Mouse (Mus musculus): ENCODE measurements at regions not wholly inside any gene's neighbourhood (a gene's known extent, or its start where the extent isn't known, plus 50 kb on each side); places are given as distances from the start of the nearest gene placed in this dataset.

DNA sequence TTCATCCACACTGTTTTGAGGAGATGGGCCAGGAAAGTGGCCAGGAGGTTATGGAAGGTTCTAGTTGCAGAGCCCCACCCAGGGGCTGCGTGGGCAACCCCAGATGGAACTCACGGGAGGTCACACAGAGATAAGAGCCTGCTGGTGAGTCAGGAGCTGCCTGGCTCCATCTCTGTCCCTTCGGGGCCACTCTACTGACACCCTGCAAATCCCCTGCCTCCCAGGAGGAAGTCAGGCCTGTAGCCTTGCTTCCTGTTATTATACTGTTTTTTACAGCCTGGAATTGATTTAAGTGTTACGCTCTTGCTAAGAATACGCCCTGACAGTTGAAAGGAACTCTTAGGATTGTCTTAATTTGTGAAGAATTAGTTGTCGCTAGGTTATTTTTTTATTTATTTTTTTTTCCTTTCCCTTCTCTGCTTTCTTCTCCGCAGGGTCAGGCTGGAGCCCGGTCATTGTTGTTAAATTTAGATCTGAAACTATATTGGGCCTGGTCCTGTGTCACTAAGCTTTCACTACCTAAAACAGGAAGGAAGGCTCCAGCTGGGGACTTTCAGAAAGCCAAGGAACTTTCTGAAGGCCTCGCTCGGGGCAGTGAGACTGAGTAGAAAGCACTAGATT lies 497.9 kb downstream of the Med13l start:
- DNase-seq (ENCODE audit: low read depth, low spot score) = no peak

DNA sequence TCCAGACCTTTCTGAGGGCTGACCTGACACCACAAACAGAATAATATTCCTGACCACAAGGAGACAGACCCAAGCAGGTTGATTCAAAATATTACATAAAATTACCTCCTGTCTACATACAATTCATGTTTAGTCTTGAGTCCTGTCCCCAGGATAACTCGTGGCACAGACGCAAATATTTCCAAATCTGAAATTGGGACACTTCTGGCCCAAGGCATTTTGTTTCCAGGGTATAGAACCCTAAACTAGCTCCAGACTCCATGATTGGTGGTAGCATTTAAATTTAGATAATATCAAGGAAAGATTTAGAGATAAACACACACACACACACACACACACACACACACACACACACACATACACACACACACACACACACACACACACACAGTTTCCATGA lies 498.7 kb downstream of the Med13l start:
- DNase-seq (ENCODE audit: low read depth, low spot score) = no peak

DNA sequence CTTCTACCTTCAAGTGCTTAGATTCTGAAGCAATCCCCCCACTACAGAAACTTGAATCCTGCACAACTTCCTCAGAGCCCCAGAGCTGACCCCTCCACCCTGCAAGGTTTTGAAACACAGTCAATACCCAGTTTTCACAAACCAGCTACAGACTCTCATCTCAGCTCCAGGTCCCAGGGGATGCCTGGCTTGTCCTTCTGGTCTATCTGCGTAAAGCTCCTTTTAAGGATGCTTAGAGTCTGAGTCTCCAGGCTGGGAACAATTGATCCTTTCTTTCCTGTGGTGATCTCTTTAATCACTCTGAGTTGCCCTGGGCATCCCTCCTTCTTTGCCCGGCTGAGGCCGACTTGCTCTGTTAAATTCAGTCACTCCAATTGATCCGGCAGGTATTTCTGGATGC lies 500.4 kb downstream of the Med13l start:
- DNase-seq (ENCODE audit: low read depth, low spot score) = no peak

DNA sequence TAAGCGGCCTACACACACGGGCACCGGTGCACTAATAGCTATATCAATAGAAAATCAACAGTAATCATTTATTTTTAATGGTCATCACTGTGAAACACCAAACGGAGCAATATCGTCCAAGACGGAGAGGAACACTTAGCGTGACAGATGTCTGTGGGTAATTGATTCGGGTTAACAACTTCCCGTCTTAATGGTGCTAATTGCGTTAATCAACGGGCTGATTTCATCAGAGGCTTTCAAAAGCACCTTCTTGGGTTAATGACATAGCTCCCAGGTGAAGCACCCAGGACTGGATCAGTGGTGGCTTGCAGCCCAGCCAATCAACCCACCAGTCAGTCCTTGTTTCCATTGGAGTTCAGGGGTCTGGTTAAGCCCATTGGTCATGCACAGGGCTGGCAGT lies 502.0 kb downstream of the Med13l start:
- DNase-seq (ENCODE audit: low read depth, low spot score) = no peak

DNA sequence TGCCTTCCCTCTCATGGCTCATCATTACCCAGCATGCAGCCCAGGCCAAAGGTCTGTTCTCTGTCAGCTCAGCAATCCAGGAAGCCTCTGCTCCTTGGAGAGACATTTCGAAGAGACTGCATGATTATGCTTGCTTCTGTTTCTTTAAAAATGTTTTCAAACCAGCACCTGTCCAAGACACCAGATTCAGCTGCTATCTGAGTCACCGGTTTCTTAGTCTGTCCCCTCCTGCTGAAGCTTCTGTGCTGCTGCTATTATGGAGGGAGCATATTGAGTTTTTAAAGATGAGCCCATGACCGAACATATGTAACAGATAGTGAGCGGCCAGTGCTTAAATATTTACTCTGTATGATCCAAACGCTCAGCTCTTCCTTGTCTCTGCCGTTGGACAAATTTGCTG lies 506.2 kb downstream of the Med13l start:
- DNase-seq (ENCODE audit: low read depth, low spot score) = no peak

DNA sequence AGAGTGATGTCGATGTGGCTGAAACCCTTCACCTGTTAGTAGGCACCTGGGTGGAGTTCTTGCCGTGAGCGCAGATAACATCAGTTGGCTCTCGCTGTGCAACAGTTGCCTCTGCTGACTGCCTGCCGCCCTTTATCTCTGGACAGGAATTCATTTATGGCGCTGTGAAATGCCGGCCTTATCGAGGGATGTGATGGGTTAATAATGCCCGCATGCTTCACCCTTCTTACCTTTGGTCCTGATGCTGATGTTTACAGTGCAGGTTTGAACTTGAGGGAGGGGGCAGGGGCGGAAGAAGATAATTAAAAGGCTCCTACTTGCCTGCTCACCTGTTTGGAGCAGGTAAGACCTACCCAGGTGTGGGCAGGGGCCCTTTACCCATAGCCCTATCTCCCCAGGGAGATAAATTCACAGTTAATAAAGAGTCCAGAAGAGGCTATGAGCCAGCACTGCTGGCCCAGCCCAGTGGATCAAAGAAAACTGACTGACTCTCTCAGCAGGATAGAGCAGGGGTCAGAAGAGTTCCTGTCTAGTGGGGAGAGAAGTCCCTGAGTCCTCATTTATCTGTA lies 509.4 kb downstream of the Med13l start:
- DNase-seq (ENCODE audit: low read depth, low spot score) = no peak

DNA sequence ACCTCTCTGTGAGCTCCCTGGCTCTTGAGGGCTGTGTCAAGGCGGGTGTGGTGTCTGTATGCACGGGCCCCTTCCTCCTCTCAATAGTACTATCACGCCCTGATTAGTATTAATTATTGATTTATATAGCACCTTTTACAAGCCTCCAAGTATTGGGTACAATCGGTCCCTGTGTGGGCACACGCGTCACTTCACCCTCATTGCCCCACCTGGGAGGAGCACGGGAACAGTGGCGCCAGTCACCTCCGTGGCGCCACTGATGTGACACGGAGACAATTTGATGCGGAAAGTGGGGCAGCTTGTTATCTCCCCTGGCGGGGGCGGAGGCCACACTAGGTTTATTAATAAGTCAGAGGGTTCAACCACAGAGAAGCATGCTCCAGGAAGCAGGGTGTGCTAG lies 512.2 kb downstream of the Med13l start:
- DNase-seq (ENCODE audit: low read depth, low spot score) = no peak

DNA sequence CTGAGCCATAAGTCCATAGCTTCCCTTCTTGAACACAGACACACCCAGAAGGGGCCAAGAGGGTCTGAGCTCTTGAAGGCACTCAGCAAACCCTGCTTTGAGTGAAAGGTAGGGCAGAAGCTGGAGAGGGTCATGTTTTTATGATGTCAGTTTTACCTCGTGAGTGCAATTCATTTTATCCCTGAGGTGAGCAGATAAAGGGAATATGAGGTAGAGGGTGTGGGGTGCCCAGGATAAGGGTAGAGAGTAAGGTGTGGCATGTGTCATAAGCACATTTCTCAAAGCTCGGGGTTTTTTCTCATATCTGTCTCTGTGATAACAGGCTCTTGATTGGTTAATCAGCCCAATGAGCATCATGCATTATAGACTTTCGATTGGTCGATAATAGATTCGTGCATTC lies 520.3 kb downstream of the Med13l start:
- DNase-seq (ENCODE audit: low read depth, low spot score) = no peak

DNA sequence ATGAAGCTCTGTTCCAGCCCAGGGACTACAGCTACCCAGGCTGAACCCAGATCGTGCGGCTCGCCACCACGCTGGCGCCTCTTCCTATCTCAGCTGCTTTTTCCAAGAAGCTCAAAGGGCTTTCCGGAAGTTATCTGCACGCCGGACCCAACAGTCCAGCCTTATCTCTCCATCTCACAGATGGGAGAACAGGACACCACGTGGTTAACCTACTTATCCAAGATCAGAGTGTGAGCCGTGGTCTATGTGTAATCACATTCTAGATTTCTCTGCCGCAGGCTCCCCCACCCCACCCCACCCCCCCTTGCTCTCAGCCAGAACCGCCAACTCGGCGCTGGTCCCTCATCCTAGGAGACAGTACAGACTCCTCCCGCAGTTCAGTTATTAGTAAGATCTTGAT lies 522.4 kb downstream of the Med13l start:
- no peak for DNase-seq (ENCODE audit: low read depth, low spot score)

DNA sequence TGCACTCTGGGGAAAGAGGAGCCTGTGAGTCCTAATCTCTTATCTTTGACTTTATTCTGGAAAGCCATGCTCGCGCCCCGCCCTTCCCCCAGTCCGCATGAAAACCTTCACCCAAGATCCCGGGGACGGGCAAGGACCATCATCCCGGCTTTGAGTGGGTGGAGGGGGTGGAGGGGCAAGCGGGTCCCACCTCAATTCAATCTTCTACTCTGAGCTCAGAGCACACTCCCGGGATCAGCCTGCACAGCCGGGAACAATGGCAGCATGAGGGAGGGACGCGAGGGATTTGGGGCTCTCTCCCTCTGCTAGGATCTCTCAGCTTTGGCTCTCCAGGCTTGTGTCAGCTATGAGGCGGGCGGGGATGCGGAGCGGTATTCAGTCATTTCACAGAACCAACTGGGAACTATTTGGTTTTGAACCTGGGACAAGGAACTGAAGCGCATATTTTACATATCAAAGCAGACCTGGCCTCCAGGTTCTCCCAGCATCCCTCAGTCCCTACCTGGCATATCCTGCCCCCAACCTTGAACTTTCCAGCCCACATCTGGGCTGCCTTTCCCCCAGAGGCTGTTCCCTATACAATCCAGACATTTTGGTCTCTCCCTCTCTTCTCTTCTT lies 537.2 kb downstream of the Med13l start:
- DNase-seq (ENCODE audit: low read depth, low spot score) = no peak

DNA sequence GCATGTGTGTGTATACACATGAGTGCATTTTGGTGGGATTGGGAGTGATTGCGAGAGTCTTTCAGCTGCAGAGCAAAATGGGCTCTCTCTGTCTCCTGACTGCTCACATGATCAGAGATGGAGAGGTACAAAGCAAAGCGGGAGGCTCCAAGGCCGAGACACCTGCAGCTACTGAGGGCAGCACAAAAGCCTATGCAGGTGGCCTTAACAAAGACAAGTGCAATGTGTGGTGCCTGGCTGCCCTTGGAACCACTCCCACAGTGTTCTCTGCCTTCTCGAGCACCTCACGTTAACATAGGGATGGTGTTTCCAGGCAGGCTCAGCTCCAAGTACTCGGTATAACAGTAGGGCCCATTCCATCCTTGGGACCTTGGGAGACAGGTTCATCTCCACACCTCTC lies 539.3 kb downstream of the Med13l start:
- no peak for DNase-seq (ENCODE audit: low read depth, low spot score)

DNA sequence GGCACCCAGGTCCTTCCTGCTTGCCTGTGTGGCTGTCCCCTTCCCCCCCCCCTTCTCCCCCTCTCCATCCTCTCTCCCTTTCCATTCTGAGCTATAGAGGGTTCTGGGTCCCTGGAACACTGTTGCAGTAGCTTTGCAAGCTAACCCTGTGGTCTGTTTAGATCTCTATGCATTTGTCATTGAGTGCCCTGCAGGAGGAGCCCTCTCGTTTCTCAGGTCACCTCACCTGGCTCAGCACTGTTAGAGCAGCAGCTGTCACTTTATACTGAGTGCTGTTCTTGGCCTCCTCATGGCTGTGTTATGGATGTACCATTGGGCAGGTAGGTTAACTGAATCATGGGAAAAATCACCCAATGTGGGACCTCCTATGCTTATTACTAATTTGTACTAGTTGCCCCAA lies 543.0 kb downstream of the Med13l start:
- no peak for DNase-seq (ENCODE audit: low read depth, low spot score)

DNA sequence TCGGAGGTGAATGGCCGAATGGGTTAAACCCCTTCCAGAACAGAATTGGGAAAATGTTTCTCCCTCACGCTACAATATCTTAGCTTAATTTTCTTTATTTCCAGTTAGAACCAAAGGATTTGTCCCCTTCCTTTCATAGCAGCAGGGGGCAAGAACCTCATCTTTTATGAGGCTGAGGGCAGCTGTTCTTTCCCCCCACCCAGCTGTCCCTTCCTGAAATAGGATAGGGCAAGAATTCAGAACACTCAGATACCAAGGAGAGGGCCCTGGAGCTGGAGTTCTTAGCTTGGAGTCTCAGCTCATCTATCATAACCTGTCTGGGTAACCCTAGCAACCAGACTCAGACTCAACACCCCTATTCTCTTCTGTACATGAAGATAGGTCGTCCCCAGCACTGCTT lies 547.4 kb downstream of the Med13l start:
- no peak for DNase-seq (ENCODE audit: low read depth, low spot score)

DNA sequence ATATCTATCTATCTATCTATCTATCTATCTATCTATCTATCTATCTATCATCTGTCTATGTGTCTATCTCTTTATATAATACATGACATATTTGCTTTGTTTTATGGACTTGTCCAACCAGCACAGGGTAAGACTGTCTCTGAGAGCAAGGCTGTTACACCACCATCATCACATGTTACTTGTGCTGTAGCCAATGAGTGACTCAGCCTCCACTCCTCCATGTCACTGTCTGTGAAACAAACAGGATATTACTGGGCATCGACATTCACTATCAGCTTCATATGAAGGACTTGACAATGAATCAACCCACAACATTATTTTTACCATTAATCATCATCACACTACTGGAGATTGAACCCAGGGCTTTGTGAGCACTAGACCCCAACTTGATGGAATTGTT lies 549.0 kb downstream of the Med13l start:
- DNase-seq (ENCODE audit: low read depth, low spot score) = no peak

DNA sequence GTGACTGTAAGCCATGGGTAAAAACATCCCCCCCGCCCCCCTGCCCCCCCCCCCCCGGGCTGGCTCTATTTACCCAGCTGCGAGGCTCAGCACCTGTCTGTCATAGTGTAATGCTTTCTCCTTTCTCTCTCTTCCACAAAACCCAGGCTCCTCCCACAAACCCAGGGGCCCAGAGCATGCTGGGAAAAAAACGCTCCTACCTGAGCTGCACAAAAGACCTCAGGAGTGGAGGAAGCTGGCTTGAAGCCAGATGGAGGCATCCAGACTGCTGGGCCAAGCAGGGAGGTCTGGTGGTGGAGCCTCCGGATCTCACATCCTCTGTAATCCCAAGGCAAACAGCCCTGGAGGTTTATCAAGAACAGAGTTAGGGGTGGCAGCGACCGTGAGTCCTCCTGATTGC lies 553.6 kb downstream of the Med13l start:
- DNase-seq (ENCODE audit: low read depth, low spot score) = no peak

DNA sequence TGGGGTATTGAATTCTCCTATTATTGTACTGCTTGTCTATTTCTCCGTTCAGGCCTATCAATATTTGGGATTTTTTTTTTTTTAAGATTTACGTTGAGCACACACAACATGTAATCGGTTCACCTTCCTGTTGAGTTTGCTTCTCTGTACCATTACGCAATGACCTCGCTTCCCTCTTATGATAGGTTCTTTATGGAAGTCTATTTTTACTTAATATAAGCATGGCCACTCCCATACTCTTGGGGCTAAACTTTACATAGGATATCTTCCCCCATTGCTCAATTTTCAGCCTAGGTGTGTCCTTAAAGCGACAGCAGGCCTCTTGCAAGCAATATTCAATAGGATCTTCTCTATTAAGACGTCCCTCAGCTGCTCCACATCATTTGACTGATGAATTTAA lies 544.7 kb upstream of the Tbx3 start:
- DNase-seq (ENCODE audit: low read depth, low spot score) = no peak

DNA sequence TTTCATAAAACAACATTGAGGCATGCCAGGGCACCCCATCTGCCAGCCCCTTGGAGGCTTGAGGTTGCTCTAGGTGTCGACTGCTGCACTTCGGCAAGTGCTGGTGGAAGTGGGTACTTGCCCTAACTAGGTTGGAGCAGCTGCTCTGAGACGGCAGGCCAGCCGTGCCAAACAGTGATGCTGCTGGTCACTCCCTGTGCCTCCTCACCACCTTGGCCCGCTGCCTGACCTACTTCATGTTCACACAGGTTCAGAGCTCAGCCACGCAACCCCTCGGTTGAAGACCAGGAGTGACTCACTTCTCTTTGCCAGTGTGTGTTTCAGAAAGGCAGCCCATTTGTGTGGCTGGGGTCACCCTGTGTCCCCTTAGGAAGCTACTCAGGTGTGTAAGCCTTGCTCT lies 540.3 kb upstream of the Tbx3 start:
- DNase-seq (ENCODE audit: low read depth, low spot score) = no peak

DNA sequence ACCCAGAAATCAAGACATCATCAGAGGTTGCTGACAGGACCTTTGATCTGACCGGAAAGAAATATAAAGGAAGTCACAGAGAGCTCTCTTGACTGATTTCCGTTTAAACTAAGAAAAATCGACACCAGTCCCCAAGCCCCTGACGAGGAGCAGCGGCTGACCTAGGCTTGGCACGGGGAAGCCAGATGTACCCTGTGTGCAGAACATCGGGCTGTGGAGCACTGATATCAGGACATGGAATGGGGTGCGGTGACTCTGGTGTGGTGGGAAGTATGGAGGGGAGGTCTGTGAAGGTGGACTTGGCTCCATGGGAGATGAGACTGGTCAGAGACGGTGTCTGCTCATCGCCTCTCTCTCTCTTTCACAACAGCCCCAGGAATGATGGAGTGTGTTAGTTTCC lies 539.0 kb upstream of the Tbx3 start:
- DNase-seq (ENCODE audit: low read depth, low spot score) = no peak

DNA sequence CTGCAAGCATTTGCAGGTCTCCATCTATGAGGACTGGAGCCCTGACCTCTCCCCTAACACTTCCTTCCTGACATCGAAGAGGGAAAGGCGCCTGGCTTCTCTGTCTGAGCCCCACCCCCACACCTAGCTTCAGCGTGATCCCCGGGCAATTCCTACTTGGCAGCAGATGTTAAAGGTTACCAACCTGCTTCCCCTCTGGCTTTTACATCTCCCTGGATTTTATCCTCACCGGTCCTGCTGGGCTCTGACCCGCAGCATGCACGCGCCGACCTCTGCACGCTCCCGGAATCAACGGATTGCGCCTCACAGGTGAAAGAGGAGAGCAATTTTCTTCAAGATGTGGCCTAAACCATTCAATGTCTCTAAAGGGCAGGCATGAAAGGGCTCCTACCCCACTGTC lies 537.1 kb upstream of the Tbx3 start:
- no peak for DNase-seq (ENCODE audit: low read depth, low spot score)

DNA sequence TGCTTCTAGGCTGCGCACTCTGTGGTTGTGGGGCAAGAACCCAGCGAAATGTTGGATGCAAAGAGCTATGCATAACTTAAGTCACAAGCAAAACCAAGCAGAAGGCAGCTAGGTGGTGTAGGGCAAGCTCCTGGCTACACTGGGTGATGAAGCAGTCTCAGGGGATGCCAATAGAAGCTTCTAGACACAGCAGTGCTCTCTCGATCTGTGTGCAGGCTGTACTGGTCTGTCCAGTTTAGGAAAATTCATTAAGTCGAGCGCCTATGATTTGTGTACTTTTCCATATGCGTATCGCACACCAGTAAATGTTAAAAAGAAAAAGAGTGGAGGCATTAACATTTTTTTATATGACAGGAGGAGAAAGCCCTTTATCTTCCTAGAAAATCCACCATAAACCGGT lies 533.6 kb upstream of the Tbx3 start:
- no peak for DNase-seq (ENCODE audit: low read depth, low spot score)

DNA sequence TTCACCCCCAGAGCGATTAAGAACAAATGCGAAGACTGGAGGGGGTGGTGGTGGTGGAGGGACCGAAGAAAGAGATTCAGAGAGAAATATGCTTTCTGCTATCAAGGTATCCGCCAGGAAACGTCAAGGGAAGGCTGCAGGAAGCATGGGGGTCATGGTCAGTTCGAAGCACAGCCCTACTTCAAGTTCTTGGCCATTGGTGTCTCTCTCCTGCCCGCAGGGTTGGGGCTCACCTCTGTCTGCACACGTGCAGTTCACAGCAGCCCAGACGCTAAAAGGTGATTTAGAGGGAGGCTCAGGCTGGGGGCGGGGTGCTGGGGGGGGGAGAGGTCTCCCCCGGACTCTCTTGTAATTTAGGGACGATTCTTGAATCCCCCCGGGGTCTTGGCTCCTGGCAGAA lies 533.1 kb upstream of the Tbx3 start:
- no peak for DNase-seq (ENCODE audit: low read depth, low spot score)

DNA sequence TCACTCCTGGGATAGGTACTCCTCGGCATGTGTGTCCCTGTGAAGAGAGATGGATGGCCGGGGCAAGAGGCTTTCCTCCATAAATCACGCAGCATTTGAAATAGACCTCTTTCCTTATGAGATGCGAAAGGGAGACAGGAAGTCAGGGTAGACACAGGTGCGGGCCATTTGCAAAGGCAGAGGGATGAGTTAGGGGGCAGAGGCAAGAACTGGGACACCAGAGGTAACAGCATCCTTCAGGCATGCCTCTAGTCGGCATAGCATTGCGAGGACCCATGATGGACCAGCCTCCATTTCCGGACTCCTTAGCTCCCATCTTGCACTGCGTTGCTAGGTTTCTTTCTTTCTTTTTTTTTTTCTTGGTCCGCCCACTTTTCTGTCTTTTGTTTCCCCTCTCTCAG lies 532.6 kb upstream of the Tbx3 start:
- DNase-seq (ENCODE audit: low read depth, low spot score) = no peak

DNA sequence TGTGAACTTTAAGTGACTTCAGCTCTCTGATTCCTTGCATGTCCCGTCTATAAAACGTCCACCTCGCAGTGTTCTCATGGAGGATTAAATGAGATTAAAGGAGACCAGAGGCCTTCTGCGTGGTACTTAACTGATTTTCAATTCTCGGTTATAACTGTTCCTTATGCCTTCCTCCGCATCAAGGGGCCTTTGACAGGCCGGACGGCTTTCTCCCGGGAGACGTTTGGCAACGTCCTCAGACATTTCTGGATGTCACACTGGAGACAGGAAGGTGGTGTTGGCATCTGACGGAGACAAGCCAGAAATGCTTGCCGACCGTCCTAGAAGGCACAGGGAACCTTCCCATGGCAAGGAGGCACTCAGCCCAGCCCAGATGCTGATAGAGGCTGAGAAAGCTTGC lies 532.2 kb upstream of the Tbx3 start:
- no peak for DNase-seq (ENCODE audit: low read depth, low spot score)

DNA sequence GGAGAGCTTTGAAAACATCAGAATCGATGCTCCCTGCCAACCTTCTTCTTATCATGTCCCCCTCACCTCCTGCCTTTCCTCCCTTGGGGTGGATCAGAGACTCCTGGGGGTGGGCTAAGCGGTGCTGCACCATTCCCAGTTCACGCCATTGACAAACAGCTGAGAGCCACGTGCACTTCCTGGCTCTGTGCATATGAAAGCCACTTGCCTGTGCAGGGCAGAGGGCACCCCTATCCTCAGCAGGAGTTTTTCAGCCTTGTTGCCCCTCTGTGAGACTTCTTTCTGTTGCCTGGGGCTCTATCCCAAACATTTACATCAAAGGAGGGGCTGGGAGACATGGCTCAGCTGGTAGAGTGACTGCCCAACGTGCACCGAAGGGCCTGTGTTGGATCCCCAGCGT lies 531.1 kb upstream of the Tbx3 start:
- no peak for DNase-seq (ENCODE audit: low read depth, low spot score)

All from A20 (cell line).